Mouse (Mus musculus): Measurements from ENCODE around the gene Fam181a. TPM values are rescaled to one million over a fixed set of nuclear protein-coding genes. Genes with fewer than 3 reads are reported as not detected.

Gene Fam181a
- total RNA-seq, 2 experiments from 2014 or later = not detected

GRCm38 (mm10) chr12:103314640-103315361, 4.0 kb downstream of the Fam181a start:
- no peak for DNase-seq

GRCm38 (mm10) chr12:103315831-103316545, 5.2 kb downstream of the Fam181a start:
- DNase-seq = no peak

- DNase-seq = no peak
These were observed 12.0 kb downstream of the Fam181a start for GRCm38 (mm10) chr12:103322801-103323200.

- DNase-seq = peak; percentile 78
These were observed 14.5 kb downstream of the Fam181a start for GRCm38 (mm10) chr12:103325156-103325857.

- no peak for DNase-seq
These were observed 15.8 kb downstream of the Fam181a start for GRCm38 (mm10) chr12:103326569-103326968.

GRCm38 (mm10) chr12:103327107-103327506, 16.3 kb downstream of the Fam181a start:
- no peak for DNase-seq

- peak; percentile 53 for DNase-seq
These were observed 17.8 kb downstream of the Fam181a start for GRCm38 (mm10) chr12:103328448-103329191.

GRCm38 (mm10) chr12:103331491-103331890, 20.7 kb downstream of the Fam181a start:
- DNase-seq = no peak

GRCm38 (mm10) chr12:103332879-103333278, 22.1 kb downstream of the Fam181a start:
- DNase-seq = no peak

GRCm38 (mm10) chr12:103333426-103333825, 22.7 kb downstream of the Fam181a start:
- DNase-seq = no peak

GRCm38 (mm10) chr12:103336766-103337165, 26.0 kb downstream of the Fam181a start:
- DNase-seq = no peak

GRCm38 (mm10) chr12:103338162-103338798, 27.5 kb downstream of the Fam181a start:
- no peak for DNase-seq

- DNase-seq = no peak
These were observed 30.4 kb downstream of the Fam181a start for GRCm38 (mm10) chr12:103341212-103341611.

GRCm38 (mm10) chr12:103343456-103343855, 32.7 kb downstream of the Fam181a start:
- no peak for DNase-seq

GRCm38 (mm10) chr12:103344934-103345333, 34.2 kb downstream of the Fam181a start:
- no peak for DNase-seq

- no peak for DNase-seq
These were observed 36.2 kb downstream of the Fam181a start for GRCm38 (mm10) chr12:103346945-103347344.

- DNase-seq = no peak
These were observed 36.6 kb downstream of the Fam181a start for GRCm38 (mm10) chr12:103347406-103347805.

- DNase-seq = no peak
These were observed 37.7 kb downstream of the Fam181a start for GRCm38 (mm10) chr12:103348506-103348905.

GRCm38 (mm10) chr12:103352735-103353134, 42.0 kb downstream of the Fam181a start:
- peak; percentile 74 for DNase-seq

- DNase-seq = peak; percentile 88
These were observed 42.8 kb downstream of the Fam181a start for GRCm38 (mm10) chr12:103353538-103353937.

- DNase-seq = peak; percentile 75
These were observed 45.1 kb downstream of the Fam181a start, which contains the start of gene Asb2 for GRCm38 (mm10) chr12:103355746-103356414. Asb2 (minus strand) TSS chr12:103356001.
